In genomic region chr19:24735484-24736128, GRCm38 (mm10) we compare ENCODE assay signal across 11 mouse cellular contexts.
DNase-seq lines count a peak whose midpoint lies in the region; ATAC-seq and TF ChIP-seq lines count a peak whose summit lies in the region.
"Had no signal": no experiment of that assay in that cellular context is flagged by ENCODE, and none has a peak within 500 bp of the region (broad histone marks: within the 10 kb centered on the region; RNA-seq: fewer than 3 reads in every experiment).

No protein-coding gene starts in this region.

- H3K27me3 ChIP-seq in cerebellum, adult 2 months (ENCODE audit: control insufficient read depth, insufficient read depth, low read length), result no peaks in the 10 kb centered on the region
- H3K27me3 ChIP-seq in midbrain, postnatal 0 days (ENCODE audit: insufficient read depth, low read length), result no peaks in the 10 kb centered on the region
- no peaks in the 10 kb centered on the region for H3K27me3 ChIP-seq in midbrain, embryonic 13.5 days
- H3K27me3 ChIP-seq in kidney, postnatal 0 days (ENCODE audit: insufficient read depth, low read length), result no peaks in the 10 kb centered on the region
- H3K27me3 ChIP-seq in stomach, embryonic 16.5 days (ENCODE audit: control insufficient read depth, insufficient read depth, low read length), result no peaks in the 10 kb centered on the region

- H3K36me3 ChIP-seq in midbrain, postnatal 0 days (ENCODE audit: insufficient read depth, low read length), result no peaks in the 10 kb centered on the region
- no peaks in the 10 kb centered on the region for H3K36me3 ChIP-seq in midbrain, embryonic 13.5 days
- H3K36me3 ChIP-seq in kidney, postnatal 0 days (ENCODE audit: insufficient read depth, low read length), result no peaks in the 10 kb centered on the region
- H3K36me3 ChIP-seq in stomach, embryonic 16.5 days (ENCODE audit: control insufficient read depth, insufficient read depth, low read length), result no peaks in the 10 kb centered on the region

- H3K9me3 ChIP-seq in midbrain, postnatal 0 days (ENCODE audit: low read length), result no peaks in the 10 kb centered on the region
- no peaks in the 10 kb centered on the region for H3K9me3 ChIP-seq in midbrain, embryonic 13.5 days
- no peaks in the 10 kb centered on the region for H3K9me3 ChIP-seq in kidney, postnatal 0 days (replicated peaks; ENCODE audit: low read length)
- no peaks in the 10 kb centered on the region for H3K9me3 ChIP-seq in stomach, embryonic 16.5 days (replicated peaks; ENCODE audit: control insufficient read depth, low read length)

- DNase-seq in cerebellum, postnatal 14 days, result peak; percentile 23 to 27
- no peak for DNase-seq in cerebellum, adult 2 months
- peak; percentile 53 for DNase-seq in midbrain, postnatal 0 days (ENCODE audit: low spot score)
- peak; percentile 70 for DNase-seq in kidney, postnatal 0 days (ENCODE audit: low spot score)
- no peak for DNase-seq in T-cell, adult 2 months (ENCODE audit: low spot score)
- DNase-seq: adrenal gland, postnatal 14 days; layer of hippocampus, adult 9-11 months had no signal

- H3K4me1 ChIP-seq in cerebellum, adult 2 months (ENCODE audit: control insufficient read depth, insufficient read depth, low read length), result no peaks in the 10 kb centered on the region
- H3K4me1 ChIP-seq in midbrain, postnatal 0 days (ENCODE audit: insufficient read depth, low read length), result no peaks in the 10 kb centered on the region
- H3K4me1 ChIP-seq in midbrain, embryonic 13.5 days (replicated peaks), result no peaks in the 10 kb centered on the region
- H3K4me1 ChIP-seq in kidney, postnatal 0 days (replicated peaks; ENCODE audit: insufficient read depth, low read length), result no peaks in the 10 kb centered on the region
- H3K4me1 ChIP-seq in stomach, embryonic 16.5 days (ENCODE audit: control insufficient read depth, insufficient read depth, low read length), result peaks cover 14% of the 10 kb centered on the region; the same call in 1 of the 2 replicates

- no peak overlapping the region for H3K9ac ChIP-seq in midbrain, postnatal 0 days (replicated peaks; ENCODE audit: low read length, poor library complexity, severe bottlenecking)
- no peak overlapping the region for H3K9ac ChIP-seq in midbrain, embryonic 13.5 days (replicated peaks)
- H3K9ac ChIP-seq in kidney, postnatal 0 days (ENCODE audit: low read depth, low read length), result no peak overlapping the region
- H3K9ac ChIP-seq in stomach, embryonic 16.5 days (ENCODE audit: low read length), result no peak overlapping the region

- no peak overlapping the region for H3K4me3 ChIP-seq in cerebellum, adult 2 months (replicated peaks; ENCODE audit: insufficient read depth, low read depth, low read length)
- no peak overlapping the region for H3K4me3 ChIP-seq in midbrain, postnatal 0 days (ENCODE audit: low read depth, low read length)
- H3K4me3 ChIP-seq in midbrain, embryonic 13.5 days (replicated peaks), result no peak overlapping the region
- no peak overlapping the region for H3K4me3 ChIP-seq in kidney, postnatal 0 days (replicated peaks; ENCODE audit: low read depth, low read length)
- no peak overlapping the region for H3K4me3 ChIP-seq in stomach, embryonic 16.5 days (replicated peaks; ENCODE audit: low read length)
- H3K4me3 ChIP-seq: erythroblast, embryonic 14.5 days had no signal

- H3K27ac ChIP-seq in cerebellum, adult 2 months (ENCODE audit: insufficient read depth, low read length), result no peak overlapping the region
- H3K27ac ChIP-seq in midbrain, postnatal 0 days (ENCODE audit: low read depth, low read length), result no peak overlapping the region
- H3K27ac ChIP-seq in midbrain, embryonic 13.5 days, result no peak overlapping the region
- H3K27ac ChIP-seq in kidney, postnatal 0 days, result no peak overlapping the region
- peak overlapping the region; percentile 51 for H3K27ac ChIP-seq in stomach, embryonic 16.5 days (ENCODE audit: low read length)

- TF ChIP-seq CTCF in cerebellum, adult 2 months (IDR thresholded peaks at IDR 0.05; ENCODE audit: borderline replicate concordance, insufficient read depth, low read depth, low read length), result no peak
- no peak; the same call in 1 of the 2 replicates for TF ChIP-seq CTCF in midbrain, postnatal 0 days (IDR thresholded peaks at IDR 0.05)
- TF ChIP-seq CTCF in kidney, postnatal 0 days (IDR thresholded peaks at IDR 0.05; ENCODE audit: low read depth), result no peak; the same call in 1 of the 2 replicates

- 42% methylated on average over 6 of the region's 6 CpGs for WGBS in cerebellum, adult 2 months
- 50% methylated on average over 6 of the region's 6 CpGs for WGBS in midbrain, postnatal 0 days
- 57% methylated on average over 6 of the region's 6 CpGs for WGBS in midbrain, embryonic 13.5 days
- WGBS in kidney, postnatal 0 days, result 44% methylated on average over 6 of the region's 6 CpGs
- 53% methylated on average over 6 of the region's 6 CpGs for WGBS in stomach, embryonic 16.5 days

- ATAC-seq in midbrain, postnatal 0 days (ENCODE audit: low FRiP score), result no peak
- ATAC-seq in midbrain, embryonic 13.5 days, result no peak
- no peak for ATAC-seq in kidney, postnatal 0 days (replicated peaks; ENCODE audit: low FRiP score, low read depth)
- ATAC-seq in stomach, embryonic 16.5 days (ENCODE audit: insufficient read depth, low FRiP score), result no peak
- ATAC-seq in CD4-positive, CD25-positive, alpha-beta regulatory T cell, adult 4 months, result no peak

- no peak for TF ChIP-seq POLR2A in cerebellum, adult 2 months (IDR thresholded peaks at IDR 0.05; ENCODE audit: borderline replicate concordance, insufficient read depth, low read length)

- no peak overlapping the region for H3K4me2 ChIP-seq in midbrain, postnatal 0 days (ENCODE audit: low read depth, low read length, poor library complexity, severe bottlenecking)
- no peak overlapping the region for H3K4me2 ChIP-seq in midbrain, embryonic 13.5 days (replicated peaks)
- H3K4me2 ChIP-seq in kidney, postnatal 0 days (ENCODE audit: low read length), result no peak overlapping the region
- no peak overlapping the region for H3K4me2 ChIP-seq in stomach, embryonic 16.5 days (ENCODE audit: low read depth, low read length)

Comparison
In these comparisons a context has a peak if more than half of its experiments do, and no peak if none do; other contexts are left out.
1. DNase-seq: peak in cerebellum, postnatal 14 days (2 of 2), midbrain, postnatal 0 days (single experiment) and kidney, postnatal 0 days (single experiment); none in cerebellum, adult 2 months (0 of 2) and T-cell, adult 2 months (single experiment).